Mouse (Mus musculus) urinary bladder, postnatal 25 days (tissue): Measurements from ENCODE around the gene Acoxl.
A peak's percentile ranks its signal among the peaks of the same experiment; 100 is the strongest.

ENCODE experiments used
- DNase-seq: peaks from one replicate; pipeline ENCODE4 v3.0.0; 2022; ENCODE audit warnings: low spot score

The Acoxl gene

DNA sequence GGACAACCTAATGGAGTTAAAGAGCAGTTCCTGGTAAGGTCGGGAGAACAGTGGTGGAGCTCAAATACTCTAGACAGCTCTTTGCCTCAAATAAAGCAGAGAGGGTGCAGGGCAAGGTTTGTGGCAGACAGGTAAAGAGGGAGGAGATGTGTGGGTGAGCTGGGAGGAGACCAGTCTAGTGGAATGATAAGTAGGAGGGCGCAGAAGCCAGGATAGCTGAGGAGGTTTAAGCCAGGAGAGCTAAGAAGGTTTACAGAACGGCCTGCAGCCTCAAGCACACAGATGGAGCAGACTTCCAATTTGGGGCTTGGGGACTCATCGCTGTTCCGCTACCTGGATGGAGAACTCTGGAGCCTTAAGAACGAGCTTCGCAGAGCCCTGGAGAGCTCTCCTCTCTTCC is at the start of gene Acoxl:
TSS of gene Acoxl (plus strand) at position 301 of the 400 bp plus-strand sequence.
- no peak for DNase-seq

GRCm38 (mm10) chr2:127789138-127789537 is 49.5 kb upstream of the Acoxl start:
- DNase-seq, result no peak

- no peak for DNase-seq
Observed at GRCm38 (mm10) chr2:127789651-127790270, 48.9 kb upstream of the Acoxl start.

DNA sequence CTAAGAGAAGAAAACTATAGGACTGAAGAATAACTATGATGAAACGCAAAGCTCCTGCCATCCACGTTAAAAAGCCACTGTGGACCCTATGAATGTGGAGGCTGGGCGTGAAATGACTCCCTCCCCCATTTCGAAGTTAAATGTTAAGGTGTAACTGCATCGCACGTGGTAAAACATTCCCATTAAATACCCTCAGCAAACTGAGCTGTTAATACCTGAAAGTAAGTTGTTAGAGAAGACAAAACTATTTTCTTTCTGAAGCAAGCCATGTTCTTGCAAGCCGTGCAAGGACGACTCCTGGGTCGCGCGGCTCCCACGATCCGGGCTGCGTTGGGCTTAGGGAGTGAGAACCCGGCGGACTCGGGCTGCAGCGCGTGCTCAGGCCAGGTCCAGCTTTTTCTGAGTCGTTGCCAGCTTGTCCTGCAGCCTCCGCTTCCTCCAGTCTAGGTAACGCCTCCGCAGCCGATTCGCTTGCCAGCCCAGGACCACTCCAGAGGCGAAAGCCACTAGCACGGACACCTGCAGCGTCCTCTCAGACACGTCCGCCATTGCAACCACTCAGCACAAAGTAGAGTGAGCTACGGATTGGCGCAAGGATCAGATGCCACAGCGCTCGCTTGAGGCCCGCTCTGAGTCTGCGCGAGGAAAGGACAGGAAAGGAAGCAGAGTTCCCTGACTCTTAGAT is 46.6 kb upstream of the Acoxl start, which contains the start of gene Mtln:
TSS of gene Mtln (minus strand) at position 570 of the 685 bp plus-strand sequence.
- peak; percentile 83 for DNase-seq

DNA sequence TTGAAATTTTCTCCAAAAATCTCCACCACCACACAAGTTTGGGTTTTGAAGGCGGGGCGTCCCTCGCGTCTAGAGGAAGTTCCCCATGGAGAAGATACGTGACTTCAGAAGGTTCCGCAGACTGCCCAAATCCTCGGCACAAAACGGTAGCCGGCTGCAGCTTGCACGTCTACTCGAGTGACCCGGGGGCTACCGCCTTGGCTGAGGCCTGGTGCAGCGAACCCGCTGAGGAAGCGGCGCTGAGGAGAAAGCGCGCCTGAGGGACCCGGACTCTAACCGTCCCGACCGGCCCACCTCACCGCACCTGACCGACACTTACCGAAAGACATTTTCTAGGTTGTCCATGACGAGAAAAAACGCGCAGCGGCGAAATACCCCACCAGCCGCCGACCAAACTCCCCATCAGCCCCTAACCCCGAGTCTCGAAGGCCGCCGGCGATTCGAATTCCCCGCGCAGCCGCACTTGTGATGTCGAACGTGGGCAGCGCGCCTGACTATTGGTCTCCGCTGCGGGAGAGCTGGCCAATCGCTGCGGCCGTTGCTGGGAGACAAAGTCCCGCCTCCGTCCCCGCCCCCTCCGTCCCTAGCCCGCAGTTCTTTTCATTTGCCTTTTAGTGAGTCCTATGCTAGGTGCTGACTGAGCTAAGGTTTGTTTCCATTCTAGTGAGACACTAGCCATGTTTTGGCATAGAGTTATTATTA is 7.1 kb upstream of the Acoxl start, which contains the start of gene Bub1:
TSS of gene Bub1 (minus strand) at position 465 of the 702 bp plus-strand sequence.
- peak; percentile 89 for DNase-seq

- no peak for DNase-seq
Observed at GRCm38 (mm10) chr2:127832103-127832832, 6.4 kb upstream of the Acoxl start.

DNA sequence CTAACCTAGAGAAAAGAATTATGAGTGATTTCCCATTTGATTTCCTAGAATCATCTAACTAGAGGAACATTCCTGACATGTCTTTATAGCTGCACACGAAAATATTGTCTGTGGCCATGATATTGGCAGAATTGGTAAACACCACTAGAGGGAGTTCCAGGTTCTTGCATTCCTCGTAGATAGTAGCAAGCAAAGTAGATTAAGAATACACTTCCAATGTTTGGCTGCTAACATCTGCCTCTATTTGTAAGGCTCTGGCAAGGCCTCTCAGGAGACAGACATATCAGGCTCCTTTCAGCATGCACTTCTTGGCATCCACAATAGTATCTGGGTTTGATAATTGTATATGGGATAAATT is 5.9 kb upstream of the Acoxl start:
- no peak for DNase-seq

GRCm38 (mm10) chr2:127839425-127839824 is 749 bp downstream of the Acoxl start:
- DNase-seq, result no peak

- DNase-seq, result no peak
Observed at GRCm38 (mm10) chr2:127841402-127841801, 2.7 kb downstream of the Acoxl start.

DNA sequence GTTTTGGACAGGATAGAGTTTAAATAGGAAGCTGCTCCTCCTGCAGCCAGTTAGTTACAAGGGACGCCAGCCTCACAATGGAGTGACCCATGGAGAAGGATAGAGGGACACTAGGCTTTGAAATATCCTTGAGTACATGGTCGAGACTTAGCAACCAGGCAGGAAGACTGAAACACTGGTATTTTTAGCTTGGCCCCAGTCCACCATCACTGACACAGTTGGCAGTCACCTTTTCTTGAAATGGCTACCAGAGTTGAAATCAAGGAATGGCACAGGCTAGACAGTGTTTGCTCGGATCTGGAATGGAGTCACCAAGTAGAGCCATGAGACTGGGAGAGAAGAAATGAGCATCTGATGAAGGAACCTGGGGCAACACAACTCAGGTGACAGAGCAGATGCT is 3.7 kb downstream of the Acoxl start:
- DNase-seq, result no peak

DNA sequence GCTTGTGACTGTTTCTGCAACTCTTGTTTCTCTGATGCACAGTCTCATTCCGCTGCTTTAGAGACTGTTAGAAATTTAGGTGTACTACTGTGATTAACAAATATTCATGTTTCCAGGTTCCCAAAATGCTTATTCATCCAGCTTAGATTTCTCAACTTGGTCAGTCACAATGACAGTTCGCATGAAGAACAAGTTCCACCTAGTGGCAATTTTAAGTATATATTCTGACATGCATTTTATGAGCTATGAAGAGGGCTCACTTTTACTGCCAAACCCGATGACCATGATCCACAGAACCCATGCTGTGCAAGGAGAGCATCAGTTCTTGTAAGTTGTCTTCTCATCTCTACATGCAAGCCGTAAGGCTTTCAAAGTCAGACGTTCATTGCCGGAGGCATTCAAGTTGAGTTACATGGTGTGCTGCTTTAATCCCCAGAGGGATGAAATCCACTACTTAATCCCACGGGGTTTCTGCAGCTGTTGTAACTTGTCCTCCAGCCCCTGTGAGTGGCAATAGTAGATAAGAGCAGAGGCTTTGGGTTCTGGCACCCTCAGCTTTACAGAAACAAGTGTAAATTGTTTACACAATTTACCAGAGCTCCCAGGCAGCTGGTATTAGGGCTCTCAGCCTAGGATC is 6.8 kb downstream of the Acoxl start:
- DNase-seq, result no peak

- DNase-seq, result no peak
Observed at GRCm38 (mm10) chr2:127846008-127846407, 7.3 kb downstream of the Acoxl start.

GRCm38 (mm10) chr2:127846571-127846970 is 7.9 kb downstream of the Acoxl start:
- DNase-seq, result no peak

GRCm38 (mm10) chr2:127850371-127850770 is 11.7 kb downstream of the Acoxl start:
- no peak for DNase-seq

DNA sequence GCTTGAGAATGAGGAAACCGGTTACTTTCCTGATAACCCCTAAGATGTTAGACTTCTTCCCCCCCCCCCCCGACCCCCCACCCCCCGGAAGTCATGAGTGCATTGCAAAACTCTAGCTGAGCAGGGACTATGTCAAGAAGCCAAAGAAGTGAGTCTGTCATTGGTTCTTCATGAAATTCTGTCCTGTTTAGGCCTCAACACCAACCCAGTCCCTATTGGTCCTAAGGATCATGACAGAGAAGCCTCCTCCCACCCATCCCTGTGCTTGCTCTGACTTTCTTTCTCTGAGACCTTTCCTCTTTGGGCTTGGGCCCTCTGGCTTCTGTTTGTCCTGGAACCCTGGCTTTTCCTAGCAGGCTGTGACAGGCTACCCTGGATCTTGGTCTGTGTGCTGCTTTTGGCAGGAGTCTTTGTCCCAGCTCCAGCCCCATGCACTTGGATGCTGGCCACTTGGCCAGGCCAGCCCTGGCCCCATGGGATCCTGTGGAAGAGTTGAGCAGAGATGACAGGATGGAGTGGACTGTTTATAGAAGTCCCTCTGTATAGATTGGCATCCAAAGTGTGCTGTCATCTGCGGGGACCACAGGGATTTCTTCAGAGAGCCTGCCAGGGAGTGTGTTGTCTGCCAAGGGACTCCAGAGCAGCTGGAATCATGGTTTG is 15.8 kb downstream of the Acoxl start:
- DNase-seq, result peak; percentile 12

DNA sequence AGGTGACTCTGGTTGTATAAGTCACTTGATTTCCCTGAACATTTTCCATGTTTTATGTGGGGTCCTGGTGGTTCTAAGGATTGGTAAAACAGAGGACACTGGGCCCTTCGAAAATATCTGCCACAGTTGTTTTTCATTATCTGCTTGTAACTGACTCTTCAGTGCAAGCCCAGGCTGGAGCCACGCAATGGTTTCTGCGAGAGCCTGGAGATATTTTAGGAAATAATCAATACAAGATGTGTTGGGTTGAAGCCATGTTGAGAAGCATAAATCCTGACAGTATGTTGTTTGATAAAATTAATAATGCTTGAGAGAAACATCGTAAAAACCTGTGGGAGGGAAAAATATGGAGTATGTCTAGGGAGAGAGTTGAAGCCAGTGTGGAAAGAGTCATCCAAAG is 25.7 kb downstream of the Acoxl start:
- DNase-seq, result no peak

GRCm38 (mm10) chr2:127881063-127881462 is 42.4 kb downstream of the Acoxl start:
- no peak for DNase-seq

GRCm38 (mm10) chr2:127889432-127889831 is 50.8 kb downstream of the Acoxl start:
- peak; percentile 90 for DNase-seq

DNA sequence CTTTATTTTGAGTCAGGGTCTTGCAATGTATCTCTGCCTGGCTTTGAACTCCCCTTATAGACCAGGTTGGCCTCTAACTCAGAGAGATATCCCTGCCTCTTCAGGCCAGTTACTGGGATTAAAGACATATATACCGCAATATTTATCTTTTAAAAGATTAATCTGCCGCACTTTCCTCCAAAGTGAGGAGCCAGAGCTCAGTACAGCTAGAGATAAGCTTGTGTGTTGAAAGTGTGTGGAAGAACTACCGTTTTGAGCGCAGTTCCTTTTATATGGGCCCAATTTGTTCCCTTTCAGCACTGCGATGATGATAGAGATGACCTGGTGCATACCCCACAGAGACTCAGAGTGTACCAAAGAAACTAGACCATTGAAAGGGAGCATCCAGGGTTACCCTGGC is 51.3 kb downstream of the Acoxl start:
- DNase-seq, result no peak

GRCm38 (mm10) chr2:127890526-127890925 is 51.9 kb downstream of the Acoxl start:
- peak; percentile 46 for DNase-seq

GRCm38 (mm10) chr2:127891056-127891455 is 52.4 kb downstream of the Acoxl start:
- no peak for DNase-seq
